Mouse (Mus musculus) megakaryocyte progenitor cell, adult 5-6 weeks (primary cell): ENCODE results near the gene Dkkl1. TPM values are rescaled to one million over a fixed set of nuclear protein-coding genes. Genes with fewer than 3 reads are reported as not detected.

ENCODE experiments used
- ATAC-seq: replicated peaks from 2 replicates; pipeline ENCODE4 v1.8.0; 2016; ENCODE audit warnings: mild to moderate bottlenecking, moderate TSS enrichment, inconsistent platforms; ENCODE audit not compliant: poor library complexity
- total RNA-seq, 2 experiments: library from RNA; stranded (forward) in 1 of 2; stranded (reverse) in 1 of 2; fragments of 157-497, 149-512 nt in 1 of 2; fragments of 200-1000 nt in 1 of 2; gene quantifications; 2 replicates each; pipeline versions ENCODE4 v1.2.3 to v1.2.4; 2015 to 2017

The Dkkl1 gene
- total RNA-seq, 2 experiments from 2014 or later: 4.2 to 5.4 TPM

- no peak for ATAC-seq
These were observed 17.7 kb upstream of the Dkkl1 start for GRCm38 (mm10) chr7:45229459-45230203.

DNA sequence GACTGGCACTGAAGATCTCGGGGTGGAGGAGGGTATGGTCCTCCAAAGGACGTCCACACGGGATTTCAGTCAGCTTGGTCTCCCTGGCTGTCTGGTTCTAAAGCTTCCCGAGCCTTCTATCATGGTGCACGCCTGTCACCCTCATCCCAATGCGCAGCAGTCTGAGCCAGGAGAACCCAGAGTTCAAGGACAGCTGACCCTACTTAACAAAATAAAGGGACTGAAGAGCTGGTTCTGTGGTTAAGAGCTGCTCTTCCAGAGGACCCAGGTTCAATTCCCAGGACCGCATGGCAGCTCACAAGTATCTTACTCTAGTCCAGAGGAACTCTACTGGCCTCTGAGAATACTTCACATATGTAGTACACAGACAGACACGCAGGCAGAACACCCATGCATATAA lies 17.1 kb upstream of the Dkkl1 start:
- ATAC-seq: no peak

DNA sequence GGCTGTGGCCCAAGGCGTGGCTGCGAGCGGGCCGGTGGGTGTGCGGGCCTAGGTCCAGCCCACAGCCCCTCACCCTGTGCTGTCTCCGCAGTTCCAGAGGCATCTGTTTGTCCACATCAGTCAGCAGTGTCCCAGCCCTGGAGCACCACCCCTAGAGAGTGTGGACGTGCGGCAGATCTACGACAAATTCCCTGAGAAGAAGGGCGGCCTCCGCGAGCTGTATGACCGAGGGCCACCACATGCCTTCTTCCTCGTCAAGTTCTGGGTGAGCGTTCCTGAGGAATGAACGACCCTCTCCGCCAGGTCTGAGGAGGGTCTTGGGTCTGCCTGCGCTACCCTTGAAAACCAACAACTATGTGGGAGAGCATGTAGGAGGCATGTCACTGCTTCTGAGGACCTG lies 16.6 kb upstream of the Dkkl1 start:
- no peak for ATAC-seq

- ATAC-seq: no peak
These were observed 14.5 kb upstream of the Dkkl1 start for GRCm38 (mm10) chr7:45226421-45226820.

GRCm38 (mm10) chr7:45224826-45225225 lies 12.9 kb upstream of the Dkkl1 start:
- ATAC-seq: no peak

GRCm38 (mm10) chr7:45221680-45222079 lies 9.7 kb upstream of the Dkkl1 start:
- no peak for ATAC-seq

GRCm38 (mm10) chr7:45216442-45217183 lies 4.7 kb upstream of the Dkkl1 start:
- 0 out of 2 replicates have a peak, but pooled peaks have one; percentile 7 for ATAC-seq

DNA sequence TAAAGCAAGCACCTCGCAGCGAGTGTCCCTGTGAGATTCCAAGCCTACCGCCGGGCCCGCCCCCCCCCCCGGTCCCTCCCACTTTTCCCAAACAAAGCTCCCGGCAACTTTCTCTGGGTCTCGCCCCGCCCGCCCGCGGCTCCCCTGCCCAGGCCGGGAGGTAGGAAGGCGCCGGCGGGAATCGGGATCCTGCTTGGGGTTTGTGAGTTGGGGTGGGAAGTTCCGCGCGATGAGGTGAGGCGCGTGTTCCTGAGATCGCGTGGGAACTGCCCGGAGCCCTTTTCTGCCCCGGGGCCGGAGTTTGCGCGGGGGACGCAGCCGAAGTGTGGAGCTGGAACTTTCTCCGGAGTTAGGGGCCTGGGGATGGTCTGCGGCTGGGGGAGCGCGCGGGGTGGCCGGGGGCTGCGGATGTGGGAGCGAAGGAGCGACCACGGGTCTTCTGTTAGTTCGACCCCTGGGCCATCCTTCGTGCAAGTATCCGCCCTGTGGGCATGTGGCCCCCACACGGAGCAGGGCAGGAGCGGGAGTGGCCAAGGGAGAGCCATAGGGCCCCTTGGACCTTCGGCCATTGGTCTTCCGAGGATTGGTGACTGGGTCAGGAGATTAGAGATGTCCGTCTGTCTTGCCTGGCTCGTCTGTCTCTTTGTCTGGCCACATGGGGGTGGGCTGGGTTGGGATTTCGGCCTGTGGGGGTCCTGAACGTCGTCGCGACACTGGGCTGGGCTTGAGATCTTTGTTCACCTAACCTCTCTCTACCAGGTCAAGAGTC lies 3.9 kb upstream of the Dkkl1 start, which contains the start of gene Tead2:
Gene Tead2 (plus strand): TSS at position 81 of the 769 bp plus-strand sequence.
- no peak for ATAC-seq

DNA sequence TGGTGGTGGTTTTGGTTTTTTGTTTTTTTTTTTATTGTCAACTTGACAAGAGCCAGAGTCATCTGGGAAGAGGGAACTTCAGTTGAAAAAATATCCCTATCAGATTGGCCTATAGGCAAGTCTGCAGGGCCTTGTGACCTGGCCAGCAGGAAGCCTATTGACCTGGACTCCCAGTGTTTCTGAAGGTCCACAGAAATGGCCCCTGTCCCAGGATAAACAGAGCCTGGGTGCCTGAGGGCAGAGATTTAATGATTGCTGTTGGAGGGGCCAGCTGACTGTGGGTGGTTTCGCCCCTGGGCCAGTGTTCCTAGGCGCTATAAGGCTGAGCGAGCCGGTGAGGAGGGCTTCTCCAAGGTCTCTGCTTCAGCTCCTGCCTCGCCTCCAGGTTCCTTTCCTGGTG lies 1.8 kb upstream of the Dkkl1 start:
- no peak for ATAC-seq

DNA sequence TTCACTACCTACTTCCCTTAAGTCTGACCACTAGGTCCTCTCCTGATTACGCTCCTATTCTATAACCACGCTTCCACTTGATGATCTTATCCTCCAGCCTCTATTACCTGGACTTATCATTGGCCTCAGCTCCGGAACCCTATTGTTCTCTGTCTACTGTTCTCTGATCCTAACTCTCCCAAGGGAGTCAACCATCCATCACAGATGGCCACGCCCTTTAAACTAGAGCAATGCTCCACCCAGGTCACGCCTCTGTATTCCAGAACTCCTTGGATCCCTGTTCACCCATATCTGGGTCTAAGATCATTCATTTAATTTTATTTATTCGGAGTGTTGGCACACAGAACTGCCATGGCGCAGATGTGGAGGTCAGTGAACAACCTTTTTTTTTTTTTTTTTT lies 409 bp upstream of the Dkkl1 start:
- no peak for ATAC-seq

DNA sequence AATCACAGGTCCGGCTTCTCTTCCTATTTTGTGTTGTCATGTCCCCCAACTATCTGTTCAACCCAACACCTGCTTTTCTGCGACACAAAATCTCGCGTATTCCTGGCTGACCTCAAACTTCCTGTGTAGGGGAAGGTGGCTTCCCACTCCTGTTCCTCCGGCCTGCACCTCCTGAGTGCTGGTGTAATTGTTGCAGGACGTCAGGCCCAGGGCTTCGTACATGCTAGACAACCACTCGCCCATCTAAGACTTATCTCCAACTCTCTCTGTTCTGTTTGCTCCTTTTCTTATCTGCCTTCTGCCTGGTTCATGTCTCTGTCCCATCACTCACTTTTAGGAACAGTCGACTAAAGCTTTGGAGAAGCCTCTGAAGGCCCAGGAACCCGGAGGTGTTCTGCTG lies 877 bp downstream of the Dkkl1 start:
- peak; percentile 21 for ATAC-seq

GRCm38 (mm10) chr7:45208260-45208659 lies 3.7 kb downstream of the Dkkl1 start:
- ATAC-seq: no peak

- ATAC-seq: peak; percentile 96
These were observed 7.4 kb downstream of the Dkkl1 start, which contains the start of gene Ccdc155 for GRCm38 (mm10) chr7:45204380-45205143. Ccdc155 (minus strand) TSS chr7:45204892.

GRCm38 (mm10) chr7:45202654-45203053 lies 9.3 kb downstream of the Dkkl1 start:
- no peak for ATAC-seq

- ATAC-seq: no peak
These were observed 13.0 kb downstream of the Dkkl1 start for GRCm38 (mm10) chr7:45198961-45199360.

DNA sequence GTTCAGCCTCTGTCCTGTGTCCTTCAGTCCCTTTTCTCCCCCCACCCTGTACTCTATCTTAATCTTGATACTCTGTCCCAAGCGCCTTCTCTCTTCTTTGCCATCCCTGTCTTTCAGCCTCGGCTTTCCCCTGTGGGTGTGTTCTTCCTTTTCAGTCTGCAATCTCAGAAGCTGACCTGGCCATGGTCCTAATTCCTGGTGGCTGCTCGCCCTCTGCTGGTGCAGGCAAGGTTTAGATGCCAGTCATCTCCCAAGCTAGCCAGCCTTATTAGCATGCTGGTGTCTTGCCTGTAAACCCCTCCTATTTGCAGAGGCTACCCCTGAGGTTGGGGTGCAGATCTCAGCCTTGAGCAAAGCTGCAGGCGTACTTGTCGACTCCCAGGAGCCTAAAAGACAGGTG lies 13.5 kb downstream of the Dkkl1 start:
- ATAC-seq: peak; percentile 81

DNA sequence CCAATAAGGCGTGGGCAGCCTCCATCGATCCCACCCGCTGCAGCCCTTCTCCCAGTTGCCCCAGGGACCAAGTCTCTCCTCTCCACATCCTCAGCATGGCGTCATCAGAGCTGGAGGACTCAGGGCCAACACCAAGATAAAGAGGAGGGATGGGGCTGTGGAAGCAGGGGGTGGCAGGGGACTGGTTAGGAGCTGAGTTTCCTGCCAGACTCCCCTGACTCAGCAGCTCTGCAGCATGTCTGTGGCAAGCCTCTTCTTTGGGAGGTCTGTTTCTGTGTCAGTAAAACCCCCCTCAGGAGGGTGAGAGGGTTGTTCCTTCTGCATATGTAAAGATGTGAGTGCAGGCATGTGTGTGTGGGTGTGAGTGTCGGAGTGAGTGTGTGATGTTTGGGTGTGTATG lies 15.0 kb downstream of the Dkkl1 start:
- 0 out of 2 replicates have a peak, but pooled peaks have one; percentile 14 for ATAC-seq

DNA sequence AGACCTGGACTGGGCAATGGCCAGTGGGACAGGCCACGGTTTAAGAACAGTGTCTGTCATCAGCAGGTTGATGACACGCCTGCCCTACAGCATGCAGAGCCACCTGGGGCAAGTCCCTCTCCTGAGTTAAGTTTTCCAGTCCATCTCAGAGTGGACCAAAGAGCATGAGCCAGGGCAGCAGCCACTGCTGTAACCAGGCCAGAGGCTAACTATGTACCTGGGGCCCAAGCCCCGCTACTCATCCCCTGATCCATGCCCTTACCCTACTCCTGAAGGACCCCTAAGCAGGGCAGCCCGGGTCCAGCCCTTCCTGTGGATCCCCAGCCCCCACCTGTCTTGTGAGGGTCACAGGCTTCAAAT lies 15.8 kb downstream of the Dkkl1 start:
- ATAC-seq: no peak

DNA sequence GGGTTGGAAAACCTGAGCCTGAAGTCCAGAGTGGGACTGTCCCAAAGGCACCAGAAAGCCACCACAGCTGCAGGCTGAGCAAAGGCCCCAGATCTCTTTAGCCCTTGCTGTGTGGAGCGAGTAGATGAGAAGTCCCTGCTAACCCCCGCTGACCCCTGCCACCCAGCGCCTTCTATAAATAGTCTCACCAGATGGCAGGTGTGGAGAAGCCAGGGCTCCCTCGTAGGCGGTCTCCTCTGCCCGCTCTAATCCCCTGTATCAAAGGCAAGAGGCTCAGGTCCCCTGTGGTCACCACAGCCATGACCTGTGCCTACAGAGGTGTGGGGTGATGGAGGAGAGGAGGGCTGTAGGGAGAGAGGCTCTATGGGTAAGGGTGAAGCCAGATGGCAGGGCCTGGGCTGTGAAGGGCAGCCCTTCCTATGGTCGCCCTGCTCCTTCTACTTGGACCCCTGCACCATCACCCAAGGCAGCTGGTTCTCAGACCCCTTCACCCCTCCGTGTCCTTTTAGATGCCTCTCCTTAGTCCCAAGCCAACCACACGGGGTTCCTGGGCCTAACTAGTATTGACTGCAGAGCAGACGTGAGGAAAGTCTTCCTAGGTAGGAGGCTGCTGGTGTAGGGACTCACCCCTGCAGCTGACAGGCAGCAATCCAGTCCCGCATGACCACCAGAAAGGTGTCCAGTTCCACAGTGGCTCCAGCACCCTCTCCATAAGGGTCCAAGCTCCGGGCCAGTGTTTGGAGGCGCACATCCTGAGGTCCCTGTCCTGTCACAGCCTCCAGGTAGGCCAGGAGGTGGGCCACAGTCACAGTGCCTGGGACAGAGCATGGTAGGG lies 16.4 kb downstream of the Dkkl1 start:
- no peak for ATAC-seq
